Mouse (Mus musculus): ENCODE results near the gene Epb41. TPM values are rescaled to one million over a fixed set of nuclear protein-coding genes. Genes with fewer than 3 reads are reported as not detected.

Gene Epb41
- total RNA-seq, 1 experiment from 2014 or later = 190 TPM

DNA sequence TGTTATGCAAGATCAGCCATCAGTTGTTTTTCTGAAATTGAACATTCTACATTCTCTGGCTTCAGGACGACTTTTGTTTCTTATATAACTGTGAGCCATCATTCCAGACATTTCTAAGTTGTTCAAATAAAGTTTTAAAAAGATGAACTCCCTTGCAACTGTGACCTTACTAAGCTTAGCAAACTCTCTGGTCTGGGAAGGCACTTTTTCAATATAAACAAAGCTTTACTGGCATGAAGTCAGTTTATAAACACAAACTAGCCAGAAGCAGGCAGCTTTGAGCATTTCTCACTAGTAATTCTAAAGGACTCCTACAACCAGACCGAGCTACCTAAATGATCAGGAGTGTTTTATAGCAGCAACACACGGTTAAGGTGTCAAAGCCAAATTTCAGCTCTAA lies 118.0 kb downstream of the Epb41 start:
- ATAC-seq (ENCODE audit: extremely low read depth, insufficient number of reproducible peaks, low FRiP score, poor library complexity, severe bottlenecking) = no peak

DNA sequence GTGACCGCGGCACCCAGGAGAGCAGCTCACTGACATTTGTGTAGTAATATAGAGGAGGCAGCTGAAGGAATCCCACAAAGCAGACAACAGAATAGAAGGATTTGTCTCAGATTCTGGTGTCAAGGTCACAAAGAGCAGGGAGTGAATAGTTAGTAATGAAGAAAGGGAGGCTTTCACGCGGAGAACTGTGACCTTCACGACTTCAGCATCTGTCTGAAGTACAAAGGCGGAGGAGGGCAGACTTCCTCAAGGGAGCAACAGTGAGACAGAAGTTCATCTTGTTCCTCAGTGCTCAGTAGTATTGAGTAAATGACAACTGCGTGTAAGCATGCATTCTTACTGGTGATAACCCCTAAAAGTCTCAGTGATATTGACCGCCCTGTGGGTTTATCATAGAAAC lies 124.5 kb downstream of the Epb41 start:
- no peak for ATAC-seq (ENCODE audit: extremely low read depth, insufficient number of reproducible peaks, low FRiP score, poor library complexity, severe bottlenecking)

DNA sequence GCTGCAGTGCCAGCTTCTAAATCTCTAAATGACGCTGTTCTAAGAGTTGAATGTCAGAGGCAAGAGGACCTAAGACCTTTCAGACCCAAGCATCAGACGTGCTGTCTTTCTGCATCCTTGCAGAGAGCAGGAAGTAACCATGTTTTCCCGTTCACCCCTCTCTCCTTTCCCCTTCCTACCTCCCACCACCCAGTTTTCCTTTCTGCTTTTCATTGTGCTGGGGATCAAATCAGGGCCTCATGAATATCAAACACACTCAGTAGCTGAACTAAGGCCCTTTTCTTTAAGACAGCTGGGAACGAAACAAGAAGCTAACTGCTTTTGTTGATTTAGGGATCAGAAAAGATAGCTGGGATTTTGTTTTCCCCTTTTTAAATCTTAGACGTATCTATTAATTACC lies 125.2 kb downstream of the Epb41 start:
- no peak for ATAC-seq (ENCODE audit: extremely low read depth, insufficient number of reproducible peaks, low FRiP score, poor library complexity, severe bottlenecking)

DNA sequence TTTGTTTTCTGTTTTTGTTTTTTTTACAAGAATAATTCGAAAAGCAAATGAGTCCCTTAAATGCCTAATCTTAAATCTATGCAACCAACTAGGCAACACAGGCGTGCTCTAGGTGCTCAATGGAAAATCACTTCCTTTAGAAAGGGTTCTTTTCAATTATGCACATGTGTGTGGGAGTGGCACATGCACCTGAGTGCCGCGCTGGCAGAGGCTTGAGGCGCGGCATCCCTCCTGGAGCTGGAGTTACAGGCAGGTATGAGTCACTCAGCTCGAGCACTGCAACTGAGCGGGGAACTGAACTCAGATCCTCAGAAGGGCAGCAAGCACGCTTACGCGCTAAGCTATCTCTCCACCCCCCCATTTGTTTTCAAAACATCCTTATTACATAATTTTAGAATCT lies 127.3 kb downstream of the Epb41 start:
- ATAC-seq (ENCODE audit: extremely low read depth, insufficient number of reproducible peaks, low FRiP score, poor library complexity, severe bottlenecking) = no peak

DNA sequence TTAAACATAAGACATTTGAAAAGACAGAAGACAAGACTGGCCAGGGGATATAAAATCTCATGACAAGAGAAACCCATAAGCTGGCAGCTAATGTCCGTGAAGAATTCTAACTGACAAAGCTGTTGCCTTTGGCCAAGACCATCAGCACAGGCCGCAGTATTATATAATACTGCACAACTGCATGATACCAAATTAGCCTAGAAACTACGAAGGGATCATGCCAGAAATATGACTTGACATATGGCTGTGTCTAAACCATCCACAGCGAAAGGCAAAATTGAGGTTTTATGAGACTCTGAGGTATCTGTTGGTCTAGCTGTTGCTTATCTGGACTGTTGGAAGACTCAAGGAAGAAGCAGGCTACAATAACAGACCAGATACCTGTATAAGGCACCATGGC lies 134.3 kb downstream of the Epb41 start:
- ATAC-seq (ENCODE audit: extremely low read depth, insufficient number of reproducible peaks, low FRiP score, poor library complexity, severe bottlenecking) = no peak

DNA sequence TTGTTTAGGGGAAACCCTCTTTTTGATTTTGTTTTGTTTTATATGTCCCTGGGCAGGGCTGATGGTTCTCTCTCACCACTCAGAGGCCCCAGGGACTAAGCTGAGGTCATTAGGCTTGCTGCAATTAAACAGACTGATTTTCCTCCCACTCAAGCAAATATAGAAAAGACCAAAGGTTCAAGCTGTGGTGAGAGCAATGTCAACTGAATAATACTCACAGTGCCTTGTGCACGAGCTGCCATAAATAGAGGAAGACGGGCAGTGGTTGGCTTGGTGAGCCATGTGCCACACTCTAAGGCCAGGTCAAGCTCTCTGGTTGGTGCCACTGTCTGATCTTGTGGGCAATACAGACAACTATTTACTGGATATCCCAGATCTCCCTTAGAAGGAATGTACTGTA lies 135.7 kb downstream of the Epb41 start:
- no peak for ATAC-seq (ENCODE audit: extremely low read depth, insufficient number of reproducible peaks, low FRiP score, poor library complexity, severe bottlenecking)

DNA sequence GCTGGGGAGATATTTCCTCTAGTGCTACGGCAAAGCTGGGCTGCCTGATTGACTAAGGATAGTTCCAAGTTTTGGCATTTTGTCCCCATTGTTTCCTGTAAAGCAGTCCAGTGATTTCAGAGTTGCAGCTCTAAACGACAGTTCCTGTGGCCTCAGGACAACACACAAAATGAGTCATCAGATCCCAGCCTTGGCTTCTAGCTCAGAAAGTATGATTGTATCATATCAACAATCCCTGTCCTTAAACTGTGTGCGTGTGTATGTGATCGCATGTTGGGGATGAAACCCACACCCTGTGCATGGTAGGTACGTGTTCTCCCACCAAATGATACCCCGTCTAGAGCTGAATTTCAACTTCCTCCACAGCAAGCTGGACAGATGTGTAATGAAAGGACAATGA lies 146.0 kb downstream of the Epb41 start:
- ATAC-seq (ENCODE audit: extremely low read depth, insufficient number of reproducible peaks, low FRiP score, poor library complexity, severe bottlenecking) = no peak

DNA sequence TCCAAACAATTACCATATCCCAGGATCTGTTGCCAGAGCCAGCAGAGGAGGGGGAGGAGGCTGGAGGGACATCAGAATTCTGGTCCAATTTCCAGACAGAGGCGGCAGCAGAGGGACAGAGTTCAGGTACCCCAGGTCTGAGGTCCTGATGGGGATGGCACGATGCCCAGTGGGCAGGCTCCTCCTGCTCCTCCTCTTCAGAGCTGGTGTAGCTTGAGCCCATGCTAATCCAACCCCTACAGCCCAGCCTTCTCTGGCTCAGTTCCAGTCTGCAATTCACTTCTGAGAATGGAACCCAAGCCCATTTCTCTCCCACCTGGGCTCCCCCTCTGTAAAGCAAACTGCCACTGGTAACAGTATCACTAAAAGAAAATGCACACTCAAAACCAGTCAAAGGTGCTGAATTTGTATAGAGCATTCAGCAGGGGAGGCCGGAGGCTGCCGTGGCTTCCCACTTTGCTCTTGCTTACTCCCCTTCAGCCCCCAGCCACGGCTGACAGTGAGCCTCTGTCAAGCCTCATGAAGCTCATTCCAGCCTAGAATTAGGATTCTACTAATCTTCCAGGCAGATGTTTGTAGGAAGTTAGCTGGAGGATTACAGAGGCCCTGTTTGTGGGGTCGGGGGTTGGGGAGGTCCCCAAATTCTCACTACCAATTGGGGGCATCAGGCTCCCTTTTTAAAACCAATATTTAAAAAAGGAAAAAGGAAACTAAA lies 150.9 kb downstream of the Epb41 start:
- no peak for ATAC-seq (ENCODE audit: extremely low read depth, insufficient number of reproducible peaks, low FRiP score, poor library complexity, severe bottlenecking)

DNA sequence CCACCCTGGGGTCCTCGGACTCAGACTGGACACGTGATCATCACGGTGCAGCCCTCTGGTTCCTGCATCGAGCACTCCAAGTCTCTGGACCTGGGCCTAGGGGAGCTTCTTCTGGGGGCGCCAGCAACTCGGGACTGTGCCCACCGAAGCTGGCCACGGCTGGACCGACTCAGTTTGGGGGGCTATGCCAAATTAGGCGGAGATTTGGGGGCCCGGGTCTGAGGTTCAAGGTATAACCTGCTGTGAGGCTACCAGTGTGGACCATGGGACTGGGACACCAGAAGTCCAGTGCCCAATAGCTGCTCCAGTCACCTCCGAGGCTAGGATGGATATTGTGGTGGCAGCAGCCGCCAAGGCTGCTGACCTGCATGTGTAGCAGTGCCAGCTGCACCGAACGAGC lies 152.7 kb downstream of the Epb41 start:
- ATAC-seq (ENCODE audit: extremely low read depth, insufficient number of reproducible peaks, low FRiP score, poor library complexity, severe bottlenecking) = no peak

DNA sequence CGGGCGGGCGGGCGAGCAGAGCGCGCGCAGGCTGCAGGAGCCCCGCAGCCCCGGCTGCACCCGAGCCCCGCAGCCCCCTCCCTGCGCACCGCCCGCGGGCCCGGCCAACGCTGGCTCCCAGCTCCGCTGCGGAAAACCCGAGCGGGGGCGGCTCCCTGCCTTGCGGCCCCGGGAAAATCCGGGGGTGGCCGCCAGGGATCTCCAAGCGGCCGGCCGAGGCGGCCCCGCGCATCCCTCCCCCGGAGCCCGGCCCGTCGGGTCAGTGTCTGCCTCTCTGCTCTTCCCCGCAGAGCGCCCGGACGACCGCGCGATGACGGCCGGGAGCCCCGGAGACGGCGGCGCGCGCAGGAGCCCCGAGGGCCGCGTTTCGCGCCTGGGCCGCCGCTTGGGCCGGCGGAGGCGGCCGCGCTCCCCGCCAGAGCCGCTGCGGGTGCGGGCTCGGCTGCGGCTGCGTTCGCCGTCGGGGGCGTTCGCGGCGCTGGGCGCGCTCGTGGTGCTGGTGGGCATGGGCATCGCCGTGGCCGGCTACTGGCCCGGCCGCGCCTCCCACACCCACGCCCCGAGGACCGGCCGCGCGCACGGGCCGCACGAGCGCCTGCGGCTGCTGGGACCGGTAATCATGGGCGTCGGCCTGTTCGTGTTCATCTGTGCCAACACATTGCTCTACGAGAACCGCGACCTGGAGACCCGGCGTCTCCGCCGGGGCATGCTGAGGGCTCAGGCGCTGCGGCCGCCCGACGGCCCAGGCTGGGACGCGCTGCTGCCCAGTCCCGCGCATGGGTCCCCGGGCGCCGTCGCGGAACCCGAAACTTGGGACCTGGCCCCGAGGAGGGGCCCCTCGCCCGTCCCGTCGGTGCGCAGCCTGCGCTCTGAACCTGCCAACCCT lies 153.4 kb downstream of the Epb41 start, which contains the start of gene Tmem200b:
Gene Tmem200b, plus strand, starts transcription at position 311 of the 886 bp plus-strand sequence.
- no peak for ATAC-seq (ENCODE audit: extremely low read depth, insufficient number of reproducible peaks, low FRiP score, poor library complexity, severe bottlenecking)

DNA sequence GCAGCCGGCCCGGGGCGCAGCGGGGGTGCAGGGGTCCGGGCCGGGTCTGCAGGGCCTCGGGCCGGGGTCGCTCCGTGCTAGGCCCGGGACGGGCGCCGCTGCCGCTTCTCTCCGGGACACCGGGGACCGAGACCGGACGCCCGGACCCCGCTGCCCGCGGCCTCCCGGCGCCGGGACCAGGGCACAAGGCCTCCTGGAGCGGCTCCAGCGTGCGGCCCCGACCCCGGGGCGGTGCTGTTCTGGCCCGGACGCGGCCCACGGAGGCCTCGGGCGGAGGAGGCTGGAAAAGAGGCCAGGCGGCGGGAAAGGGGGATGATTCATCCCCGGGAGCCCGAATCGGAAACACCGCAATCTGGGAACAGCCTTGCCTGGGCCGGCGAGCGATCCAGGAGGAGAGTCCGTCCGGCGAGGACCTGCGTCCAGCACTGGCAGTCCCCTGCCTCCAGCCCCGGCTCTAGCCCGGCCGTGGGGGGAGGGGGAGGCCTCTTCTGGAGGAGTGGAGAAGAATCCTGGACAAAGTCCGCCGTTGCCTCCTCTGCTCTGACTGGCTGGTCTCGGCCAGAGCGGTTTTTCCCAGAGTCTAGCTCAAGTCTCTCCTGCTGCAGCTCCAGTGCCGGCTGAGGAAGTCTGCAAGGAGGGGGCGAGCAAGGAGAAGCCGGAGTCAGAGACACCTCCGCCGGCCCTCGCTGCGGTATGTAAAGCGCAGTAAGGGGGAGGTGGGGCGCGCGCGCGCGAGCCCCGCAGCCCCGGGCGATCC lies 154.3 kb downstream of the Epb41 start:
- no peak for ATAC-seq (ENCODE audit: extremely low read depth, insufficient number of reproducible peaks, low FRiP score, poor library complexity, severe bottlenecking)

DNA sequence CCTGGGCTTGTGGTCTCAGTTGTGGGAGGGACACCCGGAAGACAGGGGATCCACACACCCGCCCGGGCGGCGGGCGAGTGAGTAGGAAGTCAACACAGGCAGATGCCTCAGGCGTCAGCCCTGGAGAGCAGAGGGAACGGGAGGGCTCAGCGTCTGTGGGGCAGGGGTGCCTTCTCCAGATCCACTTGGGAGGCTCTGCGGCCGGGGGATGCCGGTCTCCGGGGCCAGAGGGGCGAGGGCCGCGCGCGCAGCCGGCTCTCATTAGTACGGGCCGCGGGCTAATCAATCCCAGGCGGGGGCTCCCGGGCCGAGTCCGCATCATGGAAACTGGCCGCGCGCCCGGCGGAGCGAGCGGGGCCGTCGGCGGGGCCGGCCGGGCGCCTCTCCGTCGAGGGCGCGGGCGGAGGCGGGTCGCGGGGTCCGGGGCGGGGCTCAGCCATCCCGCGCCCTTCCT lies 155.0 kb downstream of the Epb41 start:
- no peak for ATAC-seq (ENCODE audit: extremely low read depth, insufficient number of reproducible peaks, low FRiP score, poor library complexity, severe bottlenecking)

DNA sequence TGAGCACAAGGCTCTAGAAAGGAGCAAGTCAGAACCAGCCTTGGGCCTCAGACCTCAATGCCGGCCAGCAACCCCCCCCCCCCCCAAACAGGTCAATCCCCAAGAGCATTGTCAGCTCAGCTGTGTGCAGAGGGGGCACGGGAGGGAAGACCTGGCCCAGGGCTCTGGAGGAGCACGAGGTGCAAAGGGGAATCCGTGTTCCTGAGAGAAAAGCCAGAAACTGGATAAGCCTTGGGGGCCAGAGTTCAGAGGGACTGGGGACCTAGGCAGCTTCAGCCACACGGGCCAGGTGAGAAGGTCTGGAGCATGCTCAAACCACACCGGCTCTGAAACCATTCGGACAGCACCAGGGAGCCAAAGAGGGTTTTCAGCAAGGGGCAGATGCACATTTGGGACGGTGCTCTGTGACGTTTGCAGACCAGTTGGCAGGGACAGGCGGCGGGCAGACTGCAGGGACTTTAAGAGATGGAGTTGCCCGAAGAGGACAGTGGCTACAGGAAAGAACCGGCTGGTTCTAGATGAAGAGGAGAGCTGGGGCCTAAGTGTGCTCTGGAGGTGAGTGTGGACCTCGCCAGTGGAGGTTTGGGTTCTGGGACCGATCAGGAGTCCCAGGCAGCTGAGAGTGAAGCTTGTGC lies 155.5 kb downstream of the Epb41 start:
- ATAC-seq (ENCODE audit: extremely low read depth, insufficient number of reproducible peaks, low FRiP score, poor library complexity, severe bottlenecking) = no peak

DNA sequence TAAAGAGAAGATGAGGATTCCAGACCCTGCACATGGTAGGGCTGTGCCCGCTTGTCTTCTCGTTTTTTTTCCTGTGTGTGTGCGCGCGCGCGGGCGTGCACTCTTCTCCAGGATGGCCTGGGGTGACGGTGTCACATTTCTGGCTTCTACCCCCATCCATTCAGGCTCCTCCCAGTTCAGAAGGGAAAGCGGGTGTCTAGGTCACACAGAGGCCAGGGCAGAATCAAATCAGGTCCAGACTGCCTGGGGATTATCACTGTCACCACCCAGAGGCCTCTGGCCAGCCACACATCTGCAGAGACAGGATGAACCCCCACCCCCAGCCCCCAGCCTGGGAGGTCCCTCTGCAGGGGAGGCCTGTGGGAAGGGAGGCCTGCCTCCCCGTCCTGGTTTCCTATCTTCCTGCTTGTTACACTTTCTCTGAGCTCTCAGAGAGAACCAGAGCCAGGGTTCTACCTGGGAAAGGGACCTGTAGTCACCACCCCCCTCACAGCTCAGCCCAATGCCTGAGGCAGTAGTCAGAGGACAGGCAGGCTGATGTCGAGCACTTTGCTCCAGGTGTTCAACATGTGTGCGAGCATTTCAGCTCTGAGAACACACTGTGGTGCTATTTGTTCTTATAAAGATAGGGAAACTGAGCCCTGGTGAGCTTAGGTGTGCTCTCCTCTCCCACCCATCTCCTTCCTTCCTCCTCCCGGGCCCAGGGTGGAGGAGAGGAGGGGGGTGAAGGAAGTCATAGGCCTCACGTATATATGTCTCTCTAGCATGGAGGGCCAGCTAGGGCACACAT lies 156.2 kb downstream of the Epb41 start:
- no peak for ATAC-seq (ENCODE audit: extremely low read depth, insufficient number of reproducible peaks, low FRiP score, poor library complexity, severe bottlenecking)

DNA sequence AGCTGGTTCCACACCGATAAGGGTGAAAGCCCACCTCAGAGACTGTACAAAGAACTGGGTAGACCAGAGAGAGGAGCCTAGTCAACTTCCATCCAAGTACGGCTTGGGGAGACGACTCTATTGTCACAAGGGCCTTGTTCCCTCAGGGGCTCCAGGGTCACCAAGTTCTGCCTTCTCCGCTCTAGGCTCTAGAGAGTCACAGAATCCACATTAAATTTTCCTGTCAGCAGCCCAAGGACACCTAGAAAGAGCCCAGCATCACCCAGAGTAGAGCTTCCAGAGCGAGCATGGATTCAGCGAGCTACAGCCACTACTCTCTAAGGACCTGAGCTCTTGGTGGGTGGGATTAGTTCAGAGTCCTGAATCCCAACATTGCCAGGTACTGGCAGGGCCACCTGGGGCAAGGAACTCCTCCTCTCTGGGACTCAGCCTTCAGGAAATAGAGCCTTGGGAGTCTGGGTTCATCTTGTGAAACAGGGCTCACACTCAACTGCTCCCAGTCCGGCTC lies 157.0 kb downstream of the Epb41 start:
- ATAC-seq (ENCODE audit: extremely low read depth, insufficient number of reproducible peaks, low FRiP score, poor library complexity, severe bottlenecking) = no peak

DNA sequence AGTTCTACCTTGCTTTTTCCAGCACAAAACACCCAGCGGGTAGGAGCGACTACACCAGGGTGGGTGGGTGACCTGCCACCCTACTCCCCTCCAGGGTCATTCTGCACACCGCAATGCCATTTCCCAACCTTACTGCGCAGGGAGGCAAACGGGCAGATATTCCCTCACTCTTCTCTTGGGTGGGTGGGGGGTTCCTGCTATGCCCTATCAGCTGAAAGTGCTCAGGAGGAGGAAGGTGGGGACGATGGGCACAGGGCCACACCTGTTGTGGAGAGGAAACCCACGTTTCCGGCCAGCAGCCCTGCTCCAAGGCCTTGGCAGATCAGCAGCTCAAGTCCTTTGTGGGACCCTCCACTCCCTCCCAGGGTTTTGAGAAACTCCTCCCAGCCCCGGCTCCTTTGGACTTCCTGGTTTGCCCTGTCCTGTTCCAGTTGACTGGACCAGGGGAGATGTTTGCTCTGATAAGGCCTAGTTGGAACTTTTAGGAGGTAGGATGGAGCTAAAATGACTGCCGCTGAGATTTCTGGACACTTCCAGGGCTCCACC lies 158.0 kb downstream of the Epb41 start:
- no peak for ATAC-seq (ENCODE audit: extremely low read depth, insufficient number of reproducible peaks, low FRiP score, poor library complexity, severe bottlenecking)

DNA sequence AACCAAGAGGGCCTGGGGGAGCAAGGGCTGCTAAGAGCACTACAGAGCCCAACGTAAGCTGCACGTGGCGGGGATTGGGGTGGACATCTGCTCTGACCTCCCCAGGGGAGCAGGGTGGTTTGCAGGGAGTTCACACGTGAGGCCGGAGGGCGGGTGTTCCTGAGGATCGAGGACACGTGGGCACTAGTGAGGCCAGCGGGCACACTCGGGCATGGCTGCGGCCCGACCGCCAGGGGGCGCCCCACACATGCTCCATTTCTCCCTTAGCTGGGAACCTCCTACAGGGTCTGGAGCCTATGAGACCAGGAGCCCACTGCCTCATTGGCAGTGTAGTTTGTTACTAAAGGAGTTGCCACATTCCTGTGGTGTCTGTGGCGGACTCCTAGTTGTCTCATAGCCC lies 158.7 kb downstream of the Epb41 start:
- 0 out of 2 replicates have a peak, but pooled peaks have one; percentile 21 for ATAC-seq (ENCODE audit: extremely low read depth, insufficient number of reproducible peaks, low FRiP score, poor library complexity, severe bottlenecking)

DNA sequence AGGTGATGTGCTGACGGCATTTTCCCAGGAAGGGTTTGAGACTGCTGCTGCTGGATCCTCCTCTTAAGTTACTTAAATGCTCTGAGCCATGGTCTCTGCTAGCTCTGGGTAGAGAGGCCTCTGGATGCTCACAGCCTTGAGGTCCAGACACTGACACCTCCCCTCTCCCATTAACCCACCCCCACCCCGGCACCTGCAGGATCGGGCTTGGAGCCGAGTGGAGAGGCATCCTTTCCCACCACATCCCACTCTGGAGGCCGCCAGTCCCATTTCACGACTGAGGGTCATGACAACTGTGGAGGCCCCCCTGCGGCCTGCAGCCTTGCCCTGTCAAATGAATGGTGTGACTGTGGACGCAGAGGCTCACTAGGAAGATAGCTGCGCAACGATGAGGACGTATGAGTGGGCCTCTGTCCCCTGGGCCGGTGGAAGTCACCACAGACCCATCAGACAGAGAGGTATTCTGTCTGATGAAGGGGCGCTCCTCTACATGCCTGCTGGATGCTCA lies 159.2 kb downstream of the Epb41 start:
- no peak for ATAC-seq (ENCODE audit: extremely low read depth, insufficient number of reproducible peaks, low FRiP score, poor library complexity, severe bottlenecking)
